Mouse (Mus musculus): ENCODE results near the gene Prune2.

GRCm38 (mm10) chr19:17150064-17150463, 194.1 kb downstream of the Prune2 start:
- TF ChIP-seq CTCF (IDR thresholded peaks at IDR 0.05; ENCODE audit: low read depth, low read length) (no peak), POLR2AphosphoS5 (IDR thresholded peaks at IDR 0.05; ENCODE audit: insufficient replicate concordance, low read depth, low read length) (no peak)
